16 mouse cellular contexts compared by ENCODE assay signal in genomic region chr4:147423641-147424298, GRCm38 (mm10).
A peak's percentile ranks its signal among the peaks of the same experiment; 100 is the strongest.
DNase-seq lines count a peak whose midpoint lies in the region; ATAC-seq and TF ChIP-seq lines count a peak whose summit lies in the region.
"Had no signal": no experiment of that assay in that cellular context is flagged by ENCODE, and none has a peak within 500 bp of the region (broad histone marks: within the 10 kb centered on the region; RNA-seq: fewer than 3 reads in every experiment).

No protein-coding gene starts in this region.

- no peak for TF ChIP-seq CTCF in midbrain, postnatal 0 days (IDR thresholded peaks at IDR 0.05)

- intact Hi-C loops in gastrocnemius, postnatal 36 days (cut with DNase I) = no loop called here

- no peak overlapping the region for H3K9ac ChIP-seq in embryonic facial prominence, embryonic 11.5 days (replicated peaks; ENCODE audit: low read length)
- H3K9ac ChIP-seq in hindbrain, embryonic 11.5 days (ENCODE audit: low read depth, low read length) = no peak overlapping the region
- H3K9ac ChIP-seq in midbrain, postnatal 0 days (replicated peaks; ENCODE audit: low read length, poor library complexity, severe bottlenecking) = no peak overlapping the region
- H3K9ac ChIP-seq: hindbrain, embryonic 13.5 days; lung, embryonic 15.5 days had no signal

- H3K9me3 ChIP-seq in embryonic facial prominence, embryonic 11.5 days (replicated peaks; ENCODE audit: control insufficient read depth, low read length) = peaks cover 24% of the 10 kb centered on the region
- peaks cover 66% of the 10 kb centered on the region for H3K9me3 ChIP-seq in embryonic facial prominence, embryonic 10.5 days
- H3K9me3 ChIP-seq in hindbrain, embryonic 11.5 days (ENCODE audit: control insufficient read depth, low read length) = peaks cover 35% of the 10 kb centered on the region
- H3K9me3 ChIP-seq in hindbrain, embryonic 10.5 days = peaks cover 71% of the 10 kb centered on the region
- H3K9me3 ChIP-seq in midbrain, embryonic 10.5 days (replicated peaks) = peaks cover 73% of the 10 kb centered on the region
- H3K9me3 ChIP-seq in midbrain, postnatal 0 days (ENCODE audit: low read length) = peaks cover 63% of the 10 kb centered on the region

- no peak for DNase-seq in embryonic facial prominence, embryonic 11.5 days (ENCODE audit: low spot score)
- no peak for DNase-seq in embryonic facial prominence, embryonic 10.5 days (ENCODE audit: low spot score)
- no peak for DNase-seq in hindbrain, embryonic 11.5 days (ENCODE audit: low spot score)
- no peak for DNase-seq in hindbrain, embryonic 10.5 days (ENCODE audit: low spot score)
- DNase-seq in midbrain, embryonic 10.5 days (ENCODE audit: low spot score) = peak; percentile 19
- DNase-seq in midbrain, postnatal 0 days (ENCODE audit: low spot score) = no peak
- no peak for DNase-seq in gastrocnemius, postnatal 36 days
- DNase-seq: cerebellum, postnatal 25 days; heart, adult 18-20 months; kidney, adult 18-20 months; left cerebral cortex, postnatal 4 days; right cerebral cortex, postnatal 14 days; thymus, postnatal 36 days had no signal

- no peaks in the 10 kb centered on the region for H3K27me3 ChIP-seq in embryonic facial prominence, embryonic 11.5 days (ENCODE audit: control insufficient read depth, insufficient read depth, low read length)
- H3K27me3 ChIP-seq in embryonic facial prominence, embryonic 10.5 days (replicated peaks; ENCODE audit: low read depth, poor library complexity, severe bottlenecking) = no peaks in the 10 kb centered on the region
- H3K27me3 ChIP-seq in hindbrain, embryonic 11.5 days (ENCODE audit: control insufficient read depth, insufficient read depth, low read length) = no peaks in the 10 kb centered on the region
- no peaks in the 10 kb centered on the region for H3K27me3 ChIP-seq in hindbrain, embryonic 10.5 days (ENCODE audit: insufficient read depth, poor library complexity, severe bottlenecking)
- no peaks in the 10 kb centered on the region for H3K27me3 ChIP-seq in midbrain, embryonic 10.5 days (ENCODE audit: low read depth, poor library complexity, severe bottlenecking)
- no peaks in the 10 kb centered on the region for H3K27me3 ChIP-seq in midbrain, postnatal 0 days (ENCODE audit: insufficient read depth, low read length)
- H3K27me3 ChIP-seq: hindbrain, embryonic 13.5 days; lung, embryonic 15.5 days had no signal

- no peak overlapping the region for H3K27ac ChIP-seq in embryonic facial prominence, embryonic 11.5 days (replicated peaks; ENCODE audit: low read depth, low read length)
- H3K27ac ChIP-seq in embryonic facial prominence, embryonic 10.5 days (replicated peaks) = no peak overlapping the region
- H3K27ac ChIP-seq in hindbrain, embryonic 11.5 days (ENCODE audit: low read depth, low read length) = no peak overlapping the region
- no peak overlapping the region for H3K27ac ChIP-seq in hindbrain, embryonic 10.5 days
- no peak overlapping the region for H3K27ac ChIP-seq in midbrain, embryonic 10.5 days (replicated peaks)
- H3K27ac ChIP-seq in midbrain, postnatal 0 days (ENCODE audit: low read depth, low read length) = no peak overlapping the region
- H3K27ac ChIP-seq: hindbrain, embryonic 13.5 days; lung, embryonic 15.5 days had no signal

- H3K36me3 ChIP-seq in embryonic facial prominence, embryonic 11.5 days (replicated peaks; ENCODE audit: control insufficient read depth, insufficient read depth, low read depth, low read length) = no peaks in the 10 kb centered on the region
- no peaks in the 10 kb centered on the region for H3K36me3 ChIP-seq in embryonic facial prominence, embryonic 10.5 days (replicated peaks)
- H3K36me3 ChIP-seq in hindbrain, embryonic 11.5 days (ENCODE audit: control insufficient read depth, insufficient read depth, low read length) = no peaks in the 10 kb centered on the region
- H3K36me3 ChIP-seq in hindbrain, embryonic 10.5 days = no peaks in the 10 kb centered on the region
- no peaks in the 10 kb centered on the region for H3K36me3 ChIP-seq in midbrain, embryonic 10.5 days
- H3K36me3 ChIP-seq in midbrain, postnatal 0 days (ENCODE audit: insufficient read depth, low read length) = no peaks in the 10 kb centered on the region
- H3K36me3 ChIP-seq: hindbrain, embryonic 13.5 days; lung, embryonic 15.5 days had no signal

- H3K4me3 ChIP-seq in embryonic facial prominence, embryonic 11.5 days (ENCODE audit: low read depth, low read length) = no peak overlapping the region
- no peak overlapping the region for H3K4me3 ChIP-seq in embryonic facial prominence, embryonic 10.5 days
- H3K4me3 ChIP-seq in hindbrain, embryonic 11.5 days (ENCODE audit: low read depth, low read length) = no peak overlapping the region
- no peak overlapping the region for H3K4me3 ChIP-seq in hindbrain, embryonic 10.5 days
- no peak overlapping the region for H3K4me3 ChIP-seq in midbrain, embryonic 10.5 days
- no peak overlapping the region for H3K4me3 ChIP-seq in midbrain, postnatal 0 days (ENCODE audit: low read depth, low read length)
- H3K4me3 ChIP-seq: hindbrain, embryonic 13.5 days; lung, embryonic 15.5 days had no signal

- no peak overlapping the region for H3K4me2 ChIP-seq in embryonic facial prominence, embryonic 11.5 days (ENCODE audit: low read depth, low read length)
- no peak overlapping the region for H3K4me2 ChIP-seq in hindbrain, embryonic 11.5 days (replicated peaks; ENCODE audit: low read depth, low read length)
- H3K4me2 ChIP-seq in midbrain, postnatal 0 days (ENCODE audit: low read depth, low read length, poor library complexity, severe bottlenecking) = no peak overlapping the region
- H3K4me2 ChIP-seq: hindbrain, embryonic 13.5 days; lung, embryonic 15.5 days had no signal

- H3K4me1 ChIP-seq in embryonic facial prominence, embryonic 11.5 days (ENCODE audit: control insufficient read depth, insufficient read depth, low read length) = no peaks in the 10 kb centered on the region
- H3K4me1 ChIP-seq in embryonic facial prominence, embryonic 10.5 days = no peaks in the 10 kb centered on the region
- no peaks in the 10 kb centered on the region for H3K4me1 ChIP-seq in hindbrain, embryonic 11.5 days (replicated peaks; ENCODE audit: control insufficient read depth, insufficient read depth, low read length)
- H3K4me1 ChIP-seq in hindbrain, embryonic 10.5 days (replicated peaks) = no peaks in the 10 kb centered on the region
- no peaks in the 10 kb centered on the region for H3K4me1 ChIP-seq in midbrain, embryonic 10.5 days
- H3K4me1 ChIP-seq in midbrain, postnatal 0 days (ENCODE audit: insufficient read depth, low read length) = no peaks in the 10 kb centered on the region
- H3K4me1 ChIP-seq: hindbrain, embryonic 13.5 days; lung, embryonic 15.5 days had no signal

- 64% methylated on average over 4 of the region's 4 CpGs for WGBS in embryonic facial prominence, embryonic 11.5 days
- 66% methylated on average over 4 of the region's 4 CpGs for WGBS in embryonic facial prominence, embryonic 10.5 days
- WGBS in hindbrain, embryonic 11.5 days = 65% methylated on average over 4 of the region's 4 CpGs
- WGBS in hindbrain, embryonic 10.5 days = 67% methylated on average over 4 of the region's 4 CpGs
- 69% methylated on average over 4 of the region's 4 CpGs for WGBS in midbrain, embryonic 10.5 days
- WGBS in midbrain, postnatal 0 days = 56% methylated on average over 4 of the region's 4 CpGs

- 0 out of 2 replicates have a peak, but pooled peaks have one; percentile 4 for ATAC-seq in embryonic facial prominence, embryonic 11.5 days (replicated peaks; ENCODE audit: insufficient number of reproducible peaks, low FRiP score, low TSS enrichment, low read depth)
- ATAC-seq in hindbrain, embryonic 11.5 days (ENCODE audit: low FRiP score) = peak; percentile 13; the same call in 1 of the 2 replicates
- no peak for ATAC-seq in midbrain, postnatal 0 days (ENCODE audit: low FRiP score)
- peak; percentile 10; the same call in 1 of the 2 replicates for ATAC-seq in monocyte, adult 5-6 weeks (replicated peaks; ENCODE audit: insufficient number of reproducible peaks, low FRiP score, low TSS enrichment, poor library complexity, severe bottlenecking)
